Mouse (Mus musculus) G1E-ER4 (cell line): ENCODE data around the gene Icos. TPM values are rescaled to one million over a fixed set of nuclear protein-coding genes. Genes with fewer than 3 reads are reported as not detected.

Source experiments
- GATA1 ChIP-seq: IDR thresholded peaks from one replicate; pipeline ENCODE4 v1.8.0; 2012; ENCODE audit warnings: low read length, inconsistent platforms
- polyA plus RNA-seq: library from polyadenylated mRNA; stranded (reverse); fragments of >175 nt; gene quantifications from 2 replicates; pipeline ENCODE4 v1.2.3, GENCODE M21; 2012

The Icos gene
- polyA plus RNA-seq, 1 experiment, result not detected

DNA sequence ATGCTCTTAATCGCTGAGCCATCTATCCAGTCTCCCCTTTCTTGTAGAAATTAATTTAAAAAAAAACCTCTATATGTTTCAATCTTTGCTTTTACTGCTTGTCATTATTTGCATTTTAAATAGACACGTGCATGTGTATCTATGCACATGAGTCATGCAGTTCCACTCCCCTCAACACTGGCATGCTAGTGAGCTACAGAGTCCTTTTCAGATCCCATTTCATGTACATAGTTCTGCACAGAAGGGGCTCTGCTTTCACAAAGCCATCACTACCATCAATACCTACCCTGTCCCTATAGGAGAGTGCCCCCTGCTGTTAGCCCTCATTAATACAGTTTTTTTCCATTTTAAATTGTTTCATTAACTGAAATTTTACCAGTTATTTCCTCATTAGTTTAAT is 23.0 kb upstream of the Icos start:
- TF ChIP-seq GATA1, result no peak

DNA sequence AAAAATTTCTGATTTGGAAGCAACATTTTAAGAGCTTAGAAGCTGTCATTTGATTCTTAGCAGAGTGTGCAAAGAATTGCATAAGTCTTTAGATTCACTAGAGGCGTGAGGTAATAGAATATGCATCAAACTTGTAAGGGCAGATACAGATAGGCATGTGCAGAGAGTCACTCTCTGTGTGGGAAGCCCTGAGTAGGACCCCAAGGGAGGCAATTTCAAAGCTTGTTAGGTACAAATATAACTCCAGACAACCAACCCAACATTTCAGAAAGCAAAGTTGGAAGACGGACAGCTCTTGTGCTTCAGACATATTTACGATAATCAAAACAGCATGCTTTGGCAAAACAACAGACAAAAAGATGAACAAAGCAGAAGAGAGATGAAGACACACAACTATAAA is 22.5 kb upstream of the Icos start:
- no peak for TF ChIP-seq GATA1

DNA sequence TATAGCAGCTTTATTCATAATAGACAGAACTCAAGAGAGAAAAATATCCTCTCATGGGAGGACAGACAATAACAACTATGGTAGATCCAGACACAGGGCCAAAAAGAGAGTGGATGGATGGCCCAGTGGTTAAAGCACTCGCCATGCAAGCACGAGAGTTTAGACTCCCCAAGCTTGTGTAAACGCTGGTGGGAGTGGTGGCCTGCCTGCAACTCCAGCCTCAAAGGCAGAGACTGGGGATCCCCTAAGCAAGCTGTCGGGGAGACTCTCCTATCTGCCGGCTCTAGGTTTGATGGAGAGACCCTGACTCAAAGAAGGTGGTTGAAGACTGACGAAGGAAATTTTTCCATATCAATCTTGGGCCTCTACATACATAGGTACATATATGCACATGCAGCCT is 21.5 kb upstream of the Icos start:
- TF ChIP-seq GATA1, result no peak

DNA sequence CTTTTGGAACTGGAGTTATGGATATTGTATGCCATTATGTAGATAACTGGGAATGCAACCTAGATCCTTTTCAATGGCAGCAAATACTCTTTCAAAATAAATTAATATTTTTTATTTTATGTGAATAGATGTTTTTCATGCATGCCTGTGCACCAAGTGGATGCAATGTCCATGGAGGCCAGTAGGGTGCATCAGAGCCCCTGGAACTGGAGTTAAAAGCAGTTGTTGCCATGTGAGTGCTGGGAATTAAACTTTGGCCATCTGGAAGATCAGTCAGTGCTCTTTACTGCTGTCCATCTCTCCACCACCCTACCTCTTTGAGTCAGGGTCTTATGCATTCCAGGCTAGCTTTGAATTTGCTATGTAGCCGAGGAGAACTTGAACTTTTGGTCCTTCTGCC is 19.4 kb upstream of the Icos start:
- no peak for TF ChIP-seq GATA1

DNA sequence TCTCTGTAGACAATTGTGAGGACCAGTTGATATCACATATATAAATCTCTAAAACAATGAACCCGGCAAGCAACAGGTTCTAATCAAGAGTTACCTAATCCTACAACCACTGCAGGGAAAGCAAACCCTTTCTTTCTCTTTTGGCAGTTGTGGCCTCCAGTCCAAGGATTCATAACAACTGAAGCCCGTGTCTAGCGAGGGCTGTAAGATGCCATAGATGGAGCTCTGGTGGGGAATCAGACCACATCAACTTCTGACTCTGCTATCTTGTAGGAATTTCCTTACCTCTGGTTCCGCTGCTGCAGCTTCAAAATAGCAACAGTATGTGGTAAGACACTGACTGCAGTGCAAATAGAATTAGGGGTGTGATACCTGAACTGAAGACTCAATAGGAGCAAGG is 18.5 kb upstream of the Icos start:
- TF ChIP-seq GATA1, result no peak

DNA sequence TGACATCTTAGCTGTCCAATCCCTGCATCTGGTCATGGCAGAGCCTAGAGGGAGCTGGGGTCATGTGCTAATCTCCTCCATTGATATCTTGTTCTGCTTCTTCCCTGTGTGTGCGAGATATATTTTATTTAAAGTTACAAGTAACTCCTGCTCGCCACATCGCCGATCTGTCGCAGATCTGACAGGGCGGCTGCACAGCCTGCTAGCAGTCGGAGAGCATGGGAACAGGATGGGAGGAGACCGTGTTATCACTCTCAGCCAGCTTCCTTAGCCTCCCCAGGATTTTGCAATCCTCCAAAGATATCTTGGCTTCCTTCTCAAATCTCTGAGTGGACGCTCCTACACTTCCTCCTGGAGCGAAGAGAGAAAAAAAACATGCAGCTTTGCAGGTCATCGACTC is 17.3 kb upstream of the Icos start:
- no peak for TF ChIP-seq GATA1

DNA sequence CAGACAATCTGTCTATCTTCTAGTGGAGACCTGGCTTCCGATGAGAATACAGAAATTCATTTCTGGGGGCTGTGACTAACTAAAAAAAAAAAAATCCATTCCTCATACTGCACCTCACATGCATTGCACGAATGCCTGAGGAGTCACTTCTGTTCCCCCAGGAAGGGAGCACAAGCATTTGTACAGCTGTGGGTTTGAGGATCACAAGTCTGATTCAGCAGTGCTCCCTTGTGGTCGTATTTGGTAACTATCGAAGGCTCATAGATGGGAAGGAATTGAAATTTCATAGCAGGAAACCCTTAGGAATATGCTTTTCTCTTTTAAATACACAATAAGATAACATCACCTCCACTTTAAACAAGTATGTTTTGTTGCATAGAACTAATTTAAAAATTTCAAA is 16.6 kb upstream of the Icos start:
- no peak for TF ChIP-seq GATA1

DNA sequence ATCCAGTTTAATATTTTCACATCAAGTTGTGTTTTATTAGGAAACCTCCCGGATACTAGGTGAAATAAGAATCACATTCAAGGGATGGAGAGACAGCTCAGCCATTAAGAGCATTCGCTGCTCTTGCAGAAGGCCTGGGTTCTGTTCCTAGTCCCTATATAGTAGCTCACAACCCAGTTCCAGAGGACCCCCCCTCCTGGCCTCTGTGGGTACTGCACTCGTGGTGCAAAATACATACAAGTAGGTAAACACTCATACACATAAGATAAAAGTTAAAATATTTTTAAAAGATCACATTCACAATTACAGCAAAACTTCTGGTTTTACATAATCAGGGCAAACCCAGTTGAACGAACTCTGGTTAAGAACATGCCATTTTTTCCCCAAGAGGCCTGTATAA is 15.6 kb upstream of the Icos start:
- no peak for TF ChIP-seq GATA1

DNA sequence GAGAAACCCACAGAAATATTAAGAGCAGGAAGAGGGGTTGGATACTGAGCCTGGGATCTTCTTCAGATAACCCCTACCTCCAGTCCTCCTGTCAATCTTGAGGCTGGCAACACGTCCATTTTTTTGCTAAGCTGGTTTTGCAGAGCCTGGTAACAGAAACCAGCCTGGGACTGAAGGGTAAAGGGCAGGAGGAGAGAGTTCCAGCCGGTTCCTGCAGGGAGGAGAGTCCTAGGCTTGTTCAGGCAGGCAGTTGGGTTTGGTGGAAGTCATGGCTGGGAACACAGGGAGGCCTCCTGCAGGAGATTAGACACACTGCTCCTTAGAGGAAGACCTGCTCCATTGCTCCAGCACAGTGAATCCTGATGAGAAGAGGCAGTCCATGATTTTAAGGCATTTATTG is 10.2 kb upstream of the Icos start:
- no peak for TF ChIP-seq GATA1

DNA sequence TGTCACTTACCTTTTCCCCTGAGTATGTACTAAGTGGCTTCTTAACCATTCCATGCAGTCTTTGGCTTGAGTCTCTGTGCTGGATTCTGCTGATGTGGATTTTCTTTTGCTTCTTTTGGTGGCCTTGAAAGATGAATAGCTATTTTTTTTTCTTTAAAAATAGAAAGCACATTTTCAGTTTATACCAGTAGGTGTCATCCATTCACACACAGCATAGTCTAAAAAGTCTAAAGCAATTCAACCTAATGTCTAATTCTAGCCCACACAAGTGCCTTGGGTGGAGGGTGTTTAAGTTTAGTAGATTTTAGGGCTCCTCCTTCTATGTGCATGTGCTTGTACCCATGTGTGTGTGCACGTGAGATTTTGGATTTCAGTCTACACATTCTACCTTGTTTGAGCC is 6.9 kb upstream of the Icos start:
- TF ChIP-seq GATA1, result no peak

DNA sequence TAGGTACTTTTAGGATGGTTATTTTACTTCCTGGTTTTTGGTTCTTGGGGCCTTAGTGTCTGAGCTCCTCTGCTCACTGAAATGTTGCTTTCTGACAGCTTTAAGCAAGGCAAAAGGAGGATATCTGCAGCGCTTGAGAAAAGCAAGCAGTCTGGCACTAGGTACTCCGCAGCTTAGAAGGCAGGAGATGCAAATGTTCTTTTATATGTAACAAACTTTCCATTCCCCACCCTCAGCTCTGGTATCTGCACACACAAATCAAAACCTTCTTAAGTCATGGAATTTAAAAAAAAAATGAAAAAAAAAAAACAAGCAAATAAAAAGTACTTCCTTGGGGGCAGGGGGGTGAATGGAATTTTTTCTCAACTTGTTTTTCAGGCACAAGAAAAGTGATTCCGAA is 3.5 kb upstream of the Icos start:
- TF ChIP-seq GATA1, result no peak

DNA sequence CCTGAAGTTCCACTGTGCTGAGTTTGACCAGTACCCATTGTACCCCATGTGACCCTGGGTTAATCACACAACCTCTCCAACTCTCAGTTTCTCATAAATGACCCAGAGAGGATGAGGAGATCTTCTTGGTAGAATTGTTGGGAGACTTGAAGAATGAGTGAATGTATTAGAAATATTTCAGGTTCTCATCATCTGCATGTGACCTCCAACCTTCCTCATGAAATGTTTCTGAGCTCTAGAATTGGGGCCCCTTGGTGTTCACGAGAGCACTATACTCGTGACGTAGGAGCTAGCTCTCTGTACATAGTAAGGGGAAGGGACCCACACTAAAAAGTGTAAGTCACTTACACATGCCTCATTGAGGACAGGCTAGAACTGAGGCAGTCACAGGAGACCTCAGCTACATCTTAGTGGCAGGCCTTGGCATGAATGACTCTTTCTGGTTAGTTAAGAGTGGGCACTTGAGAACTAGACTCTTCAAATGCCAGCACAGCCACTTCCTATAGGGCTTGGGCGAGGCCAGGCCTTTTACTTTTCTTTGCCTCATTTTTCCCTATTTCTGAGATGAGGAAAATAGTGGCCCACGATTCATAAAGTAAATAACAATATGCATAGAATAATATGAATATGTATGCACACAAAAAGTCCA is 2.0 kb upstream of the Icos start:
- no peak for TF ChIP-seq GATA1

DNA sequence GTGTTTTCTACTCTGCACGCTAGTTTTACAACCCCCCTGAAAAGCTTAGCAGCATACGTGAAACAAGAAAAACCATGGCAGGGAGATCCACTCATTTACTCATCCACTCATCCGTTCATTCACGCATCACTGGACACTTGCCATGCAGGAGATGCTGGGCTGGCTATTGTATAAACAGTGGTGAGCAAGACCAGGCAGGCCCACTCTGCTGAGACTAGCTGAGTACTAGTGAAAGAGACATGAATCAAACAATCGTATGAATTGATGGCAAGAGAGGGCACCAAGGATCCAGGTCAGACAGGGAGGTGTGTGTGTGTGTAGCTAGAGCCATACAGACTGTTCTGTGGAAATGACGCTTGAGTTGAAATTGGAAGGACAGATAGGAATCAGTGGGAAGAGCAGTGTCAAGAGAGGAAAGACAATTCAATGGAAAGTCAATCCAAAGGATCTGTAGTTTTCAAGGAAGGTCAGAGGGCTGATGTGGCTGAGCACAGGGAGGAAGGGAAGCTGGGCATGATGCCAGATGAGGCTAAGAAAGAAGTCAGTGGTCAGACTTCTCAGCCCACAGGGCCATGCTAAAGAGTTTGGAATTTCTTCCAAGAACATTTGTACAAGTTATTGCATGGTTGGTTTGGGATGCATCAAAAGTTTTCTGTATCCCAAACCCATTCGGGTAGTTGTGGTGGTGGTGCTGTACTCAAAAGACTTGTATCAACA is 1.6 kb downstream of the Icos start:
- TF ChIP-seq GATA1, result no peak

DNA sequence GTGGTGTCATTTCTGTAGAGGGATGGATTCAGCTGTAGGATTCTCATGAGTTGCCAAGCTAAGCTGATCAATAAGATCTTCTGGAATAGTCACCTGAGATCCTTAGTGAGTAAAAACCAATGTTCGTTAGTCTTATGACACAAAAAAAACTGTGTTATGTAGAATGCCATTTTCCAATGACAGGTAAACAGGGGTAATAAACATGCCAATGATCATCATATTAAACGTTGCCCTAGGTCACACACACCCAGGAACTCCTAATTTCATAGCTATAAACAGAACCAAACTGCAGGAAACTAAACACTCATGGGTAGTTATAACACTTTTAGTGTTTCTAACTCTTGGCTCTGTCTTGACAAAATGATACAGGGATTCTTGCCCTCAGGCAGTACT is 2.1 kb downstream of the Icos start:
- no peak for TF ChIP-seq GATA1

DNA sequence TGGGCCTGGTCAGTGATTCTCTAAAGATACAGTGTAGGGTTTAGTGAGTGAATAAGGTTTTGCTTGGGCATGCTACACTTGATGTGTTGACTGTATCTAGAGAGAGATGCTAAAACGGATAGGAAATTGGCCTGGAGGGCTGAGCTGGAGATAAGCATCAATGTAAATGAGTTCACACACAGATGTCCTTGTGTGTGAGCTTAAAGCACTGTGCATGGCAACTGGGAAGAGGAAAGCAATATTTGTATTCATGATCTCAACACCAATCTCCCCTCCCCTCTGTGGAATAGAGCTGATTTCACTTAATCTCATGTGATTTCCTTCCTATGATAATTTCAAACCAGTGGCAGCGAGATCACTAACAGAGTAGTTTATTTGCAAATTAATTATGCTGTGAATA is 7.3 kb downstream of the Icos start:
- no peak for TF ChIP-seq GATA1

DNA sequence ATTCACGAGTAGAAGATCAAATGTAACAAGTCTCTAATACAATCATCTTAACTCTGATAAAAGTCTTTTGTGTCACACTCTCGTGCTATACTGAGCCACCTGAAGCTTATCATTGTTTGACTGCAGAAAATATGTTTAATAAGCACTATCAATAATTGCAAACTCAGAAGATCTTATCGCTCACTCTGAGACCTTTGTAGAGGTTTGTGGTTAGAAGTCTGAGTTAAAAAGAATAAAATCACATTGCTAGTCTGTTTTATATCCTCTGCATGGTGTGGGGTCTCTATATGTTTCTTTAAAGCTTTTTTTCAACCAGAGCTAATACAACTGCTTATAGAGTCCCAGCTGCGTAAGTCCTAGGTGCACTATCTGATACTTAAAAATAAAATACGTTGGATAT is 8.4 kb downstream of the Icos start:
- no peak for TF ChIP-seq GATA1

DNA sequence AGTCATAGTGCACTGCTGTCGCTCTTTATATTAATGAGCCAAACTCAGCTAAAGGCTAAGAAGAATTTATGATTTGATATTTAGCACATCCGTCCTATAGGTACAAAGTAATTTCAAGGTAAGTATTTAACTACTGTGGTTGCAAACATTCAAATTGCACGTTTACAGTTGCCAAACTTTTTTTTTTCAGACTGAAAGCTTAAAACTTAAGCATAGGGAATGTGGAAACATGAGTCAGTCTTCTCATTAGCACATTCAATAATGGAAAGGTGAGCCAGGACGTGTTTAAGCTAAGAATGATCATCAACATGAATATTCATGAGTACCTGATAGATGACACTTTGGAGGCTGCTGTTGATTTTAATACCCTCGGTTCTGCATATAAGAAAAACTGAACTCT is 11.4 kb downstream of the Icos start:
- TF ChIP-seq GATA1, result no peak
